Mouse (Mus musculus) liver, postnatal 0 days (tissue): ENCODE measurements around the gene Gm17409. TPM values are rescaled to one million over a fixed set of nuclear protein-coding genes. Genes with fewer than 3 reads are reported as not detected.

Experiments used
- ATAC-seq: fragments of 200-750 bp; cut with Nextera tagmentation; 2 replicates; pipeline ENCODE4 v1.8.0; 2017; ENCODE audit warnings: mild to moderate bottlenecking, moderate library complexity
- DNase-seq: peaks from one replicate; pipeline ENCODE4 v3.0.0-alpha.2; 2016
- H3K27ac ChIP-seq: fragments of 300-500 bp; sonication (generic); 2 replicates; pipeline ENCODE4 v1.5.1; 2014; ENCODE audit warnings: antibody characterized with exemption, moderate library complexity, mild to moderate bottlenecking, low read depth
- H3K27me3 ChIP-seq: fragments of 300-500 bp; sonication (generic); 2 replicates; pipeline ENCODE4 v1.6.1; 2014; ENCODE audit warnings: low read length, control low read depth, mixed read lengths; ENCODE audit not compliant: insufficient read depth
- H3K36me3 ChIP-seq: fragments of 300-500 bp; sonication (generic); replicated peaks from 2 replicates; pipeline ENCODE4 v1.6.1; 2014; ENCODE audit warnings: mild to moderate bottlenecking, control low read depth, low read length, moderate library complexity, mixed read lengths; ENCODE audit not compliant: insufficient read depth
- H3K4me1 ChIP-seq: fragments of 300-500 bp; sonication (generic); 2 replicates; pipeline ENCODE4 v1.6.1; 2014; ENCODE audit warnings: antibody characterized with exemption, mild to moderate bottlenecking, control low read depth; ENCODE audit not compliant: insufficient read depth
- H3K4me2 ChIP-seq: fragments of 300-500 bp; sonication (generic); 2 replicates; pipeline ENCODE4 v1.6.1; 2014; ENCODE audit warnings: low read depth, mild to moderate bottlenecking, low read length, moderate library complexity, mixed read lengths
- H3K4me3 ChIP-seq: fragments of 300-500 bp; sonication (generic); 2 replicates; pipeline ENCODE4 v1.5.1; 2014; ENCODE audit warnings: low read depth, low read length
- H3K9ac ChIP-seq: fragments of 300-500 bp; sonication (generic); replicated peaks from 2 replicates; pipeline ENCODE4 v1.6.1; 2014; ENCODE audit warnings: mild to moderate bottlenecking, moderate library complexity
- H3K9me3 ChIP-seq: fragments of 300-500 bp; sonication (generic); 2 replicates; pipeline ENCODE4 v1.6.1; 2016; ENCODE audit warnings: mild to moderate bottlenecking, control low read depth, low read length, mixed read lengths
- CTCF ChIP-seq: sonication (generic); IDR thresholded peaks from 2 replicates; pipeline ENCODE4 v1.5.1; 2016; ENCODE audit warnings: antibody characterized with exemption, low read depth
- EP300 ChIP-seq: IDR thresholded peaks from 2 replicates; pipeline ENCODE4 v1.6.1; 2016; ENCODE audit warnings: antibody characterized with exemption, low read depth, mild to moderate bottlenecking
- WGBS: fragments of 180-500 bp; shearing (Covaris S2); extraction: QIAGEN DNeasy Blood & Tissue Kit; methylation state at CpG from one replicate; pipeline ENCODE4 v1.1.7; 2014; ENCODE audit not compliant: insufficient replicate concordance; 5-methylcytosine and 5-hydroxymethylcytosine counted together
- polyA plus RNA-seq: library from polyadenylated mRNA; unstranded; fragments of >200 nt; fragmentation: Nextera tagmentation; extraction: Ambion mirVana; gene quantifications from 2 replicates; pipeline ENCODE4 v1.2.1, GENCODE M21; 2015

Gene Gm17409
- polyA plus RNA-seq, 1 experiment from 2014 or later, result not detected

DNA sequence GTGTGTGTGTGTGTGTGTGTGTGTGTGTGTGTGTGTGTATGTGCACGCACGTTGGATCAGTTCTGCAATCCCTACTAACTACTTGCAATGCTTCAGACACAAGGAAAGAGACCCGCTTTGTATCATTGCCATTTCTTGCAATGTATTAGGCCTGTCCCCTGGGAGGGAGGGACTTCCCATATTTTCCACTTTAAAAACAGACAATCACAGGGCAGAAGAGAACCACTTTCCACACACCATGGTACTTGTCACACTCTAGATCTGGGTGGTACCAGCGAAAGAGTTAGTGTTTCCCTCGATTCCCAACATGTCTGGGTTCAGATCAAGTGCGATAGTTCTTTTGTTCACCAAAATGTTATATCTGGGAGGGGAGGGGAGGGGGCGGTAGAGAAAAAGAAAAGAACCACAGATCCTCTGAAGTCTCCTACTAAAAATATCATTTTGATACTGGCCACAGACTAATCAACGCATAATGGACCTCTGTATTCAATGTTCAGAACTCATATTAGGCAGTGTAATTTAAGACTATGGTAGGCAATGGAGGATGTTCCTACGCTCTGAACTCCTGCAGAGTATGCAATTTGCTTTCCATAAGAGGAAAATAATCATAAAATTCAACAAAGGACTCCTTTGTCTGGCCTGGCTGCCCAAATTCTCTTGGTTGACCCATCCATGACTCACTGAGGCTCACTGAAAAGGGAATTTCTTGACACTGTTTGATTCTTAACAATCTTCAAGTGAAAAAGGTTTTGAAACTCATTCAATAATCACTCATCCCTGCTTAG lies 35.6 kb downstream of the Gm17409 start:
- Histone ChIP-seq H3K4me2 (no peak overlapping the region), H3K27me3 (no peaks in the 10 kb centered on the region), H3K27ac (no peak overlapping the region), H3K36me3 (no peaks in the 10 kb centered on the region), H3K4me3 (no peak overlapping the region), H3K9me3 (no peaks in the 10 kb centered on the region), H3K9ac (no peak overlapping the region), H3K4me1 (no peaks in the 10 kb centered on the region)
- ATAC-seq (no peak), DNase-seq (no peak)
- 78% methylated on average over 9 of the region's 9 CpGs for WGBS
- TF ChIP-seq EP300 (no peak), CTCF (no peak)

- peaks cover 4% of the 10 kb centered on the region; the same call in 1 of the 2 replicates for H3K4me1 ChIP-seq
- no peak overlapping the region for H3K4me2 ChIP-seq
- no peak overlapping the region for H3K27ac ChIP-seq
- H3K9ac ChIP-seq, result no peak overlapping the region
- no peak for DNase-seq
- H3K4me3 ChIP-seq, result no peak overlapping the region
- no peak for ATAC-seq
- H3K27me3 ChIP-seq, result no peaks in the 10 kb centered on the region
- TF ChIP-seq CTCF (no peak), EP300 (no peak)
- H3K36me3 ChIP-seq, result no peaks in the 10 kb centered on the region
- WGBS, result 63% methylated on average over 8 of the region's 8 CpGs
- no peaks in the 10 kb centered on the region for H3K9me3 ChIP-seq
These were observed 40.3 kb downstream of the Gm17409 start for GRCm38 (mm10) chr2:58510192-58510591.

GRCm38 (mm10) chr2:58513212-58513611 lies 43.3 kb downstream of the Gm17409 start:
- peaks cover 4% of the 10 kb centered on the region; the same call in 1 of the 2 replicates for H3K4me1 ChIP-seq
- H3K36me3 ChIP-seq, result no peaks in the 10 kb centered on the region
- no peaks in the 10 kb centered on the region for H3K9me3 ChIP-seq
- no peak overlapping the region for H3K4me3 ChIP-seq
- no peaks in the 10 kb centered on the region for H3K27me3 ChIP-seq
- H3K9ac ChIP-seq, result no peak overlapping the region
- ATAC-seq, result peak; percentile 98
- TF ChIP-seq CTCF, result no peak
- TF ChIP-seq EP300, result peak; percentile 36; the same call in 1 of the 2 replicates
- H3K4me2 ChIP-seq, result no peak overlapping the region
- 38% methylated on average over 3 of the region's 3 CpGs for WGBS
- DNase-seq, result peak; percentile 35
- H3K27ac ChIP-seq, result peak overlapping the region; percentile 4; the same call in 1 of the 2 replicates

- no peak overlapping the region for H3K9ac ChIP-seq
- ATAC-seq (no peak), DNase-seq (no peak)
- no peak for TF ChIP-seq EP300
- TF ChIP-seq CTCF, result no peak
- peaks cover 4% of the 10 kb centered on the region; the same call in 1 of the 2 replicates for H3K4me1 ChIP-seq
- no peak overlapping the region for H3K4me3 ChIP-seq
- WGBS, result 87% methylated on average over 11 of the region's 11 CpGs
- no peaks in the 10 kb centered on the region for H3K9me3 ChIP-seq
- no peaks in the 10 kb centered on the region for H3K27me3 ChIP-seq
- H3K27ac ChIP-seq, result 0 out of 2 replicates have a peak overlapping the region, but pooled peaks have one; percentile 2
- H3K36me3 ChIP-seq, result no peaks in the 10 kb centered on the region
- no peak overlapping the region for H3K4me2 ChIP-seq
These were observed 44.6 kb downstream of the Gm17409 start for GRCm38 (mm10) chr2:58514489-58514888.

- 44% methylated on average over 15 of the region's 15 CpGs for WGBS
- peaks cover 4% of the 10 kb centered on the region; the same call in 1 of the 2 replicates for H3K4me1 ChIP-seq
- peak overlapping the region; percentile 44 for H3K27ac ChIP-seq
- DNase-seq (no peak), ATAC-seq (no peak)
- no peak overlapping the region for H3K9ac ChIP-seq
- no peaks in the 10 kb centered on the region for H3K27me3 ChIP-seq
- H3K9me3 ChIP-seq, result no peaks in the 10 kb centered on the region
- TF ChIP-seq CTCF, result no peak
- no peak for TF ChIP-seq EP300
- no peaks in the 10 kb centered on the region for H3K36me3 ChIP-seq
- H3K4me3 ChIP-seq, result no peak overlapping the region
- no peak overlapping the region for H3K4me2 ChIP-seq
These were observed 46.1 kb downstream of the Gm17409 start for GRCm38 (mm10) chr2:58516000-58516399.

DNA sequence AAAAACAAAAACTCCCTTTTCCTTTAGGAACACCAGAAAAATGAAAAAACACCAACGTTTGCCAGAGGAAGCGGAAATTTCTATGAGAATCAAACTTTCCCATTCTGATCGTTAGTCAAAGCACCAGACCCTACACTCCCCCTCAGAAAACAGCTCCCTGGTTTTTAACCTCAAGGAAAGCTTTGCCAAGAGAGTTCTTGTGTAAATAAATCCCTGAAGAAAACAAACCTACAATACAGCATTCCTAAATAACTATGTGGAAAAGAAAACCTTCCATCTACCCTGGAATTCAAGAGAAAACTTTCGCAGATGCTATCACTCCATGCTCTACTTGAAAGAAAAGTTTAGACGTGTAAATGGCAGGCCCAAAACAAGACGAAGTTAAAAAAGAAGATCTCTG lies 47.0 kb downstream of the Gm17409 start:
- H3K9me3 ChIP-seq, result no peaks in the 10 kb centered on the region
- no peak overlapping the region for H3K27ac ChIP-seq
- no peaks in the 10 kb centered on the region for H3K36me3 ChIP-seq
- no peak overlapping the region for H3K4me3 ChIP-seq
- TF ChIP-seq EP300, result no peak
- no peak for TF ChIP-seq CTCF
- peaks cover 4% of the 10 kb centered on the region; the same call in 1 of the 2 replicates for H3K4me1 ChIP-seq
- DNase-seq (no peak), ATAC-seq (no peak)
- H3K4me2 ChIP-seq, result no peak overlapping the region
- WGBS, result 54% methylated on average over 6 of the region's 6 CpGs
- H3K27me3 ChIP-seq, result no peaks in the 10 kb centered on the region
- H3K9ac ChIP-seq, result no peak overlapping the region
